Mouse (Mus musculus): ENCODE measurements around the gene Mup16. TPM values are rescaled to one million over a fixed set of nuclear protein-coding genes. Genes with fewer than 3 reads are reported as not detected.
"Not testable (repeated sequence)": the region's sequence is repeated elsewhere in the genome, so short reads cannot be mapped to it uniquely, and the experiment has no call there.

Mup16 gene
- polyA plus RNA-seq (2015; fragmentation: Nextera tagmentation; extraction: Ambion mirVana), result not detected in 2 replicates

DNA sequence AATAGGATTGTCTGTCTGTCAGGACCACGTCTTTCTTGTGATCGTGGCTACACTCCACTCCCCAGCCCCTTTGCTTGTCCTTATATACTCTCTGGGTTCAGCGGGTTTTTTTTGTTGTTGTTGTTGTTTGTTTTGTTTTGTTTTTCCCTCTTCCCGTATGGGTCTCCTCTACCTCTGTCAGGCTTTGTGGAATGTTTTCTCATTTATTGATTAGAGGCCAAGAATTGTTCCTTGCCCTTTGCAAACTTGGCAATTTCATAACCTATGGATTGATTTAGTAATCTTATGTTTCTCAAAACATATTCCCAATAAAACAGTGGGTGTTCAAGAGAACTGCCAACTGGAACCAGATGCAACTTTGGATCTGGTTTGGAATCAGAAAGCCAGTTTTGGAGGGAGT, at the start of gene Mup16:
Gene Mup16 (minus strand): TSS at position 101 of the 400 bp plus-strand sequence.
- H3K36me3 ChIP-seq; H3K9ac ChIP-seq; H3K27ac ChIP-seq; H3K27me3 ChIP-seq; H3K4me2 ChIP-seq; H3K4me1 ChIP-seq (replicated peaks); ATAC-seq (ENCODE audit: low read depth); DNase-seq; H3K9me3 ChIP-seq (replicated peaks); H3K4me3 ChIP-seq (replicated peaks): not testable (repeated sequence)
- WGBS (ENCODE audit: insufficient replicate concordance), result 55% methylated on average over 3 of the region's 4 CpGs

DNA sequence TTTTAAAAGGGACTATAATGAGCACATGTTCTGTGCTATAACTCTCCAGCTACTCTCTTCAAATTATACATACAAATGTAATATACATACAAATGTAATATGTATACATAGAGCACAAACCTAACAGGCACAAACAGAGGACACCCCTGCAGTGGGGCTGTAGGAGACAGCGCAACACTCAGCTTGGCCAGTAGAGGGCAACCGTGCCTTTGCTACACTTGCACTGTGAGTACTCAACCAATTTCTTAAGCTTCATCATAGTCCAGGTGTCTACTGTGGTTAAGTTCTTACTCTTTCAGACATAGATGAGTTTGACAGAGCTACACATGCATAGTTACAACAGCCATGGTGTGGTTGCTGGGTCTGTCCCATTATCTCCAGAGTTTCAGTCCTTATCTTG, 36.6 kb upstream of the Mup16 start:
- not testable (repeated sequence) for H3K9ac ChIP-seq; DNase-seq; H3K4me3 ChIP-seq (replicated peaks); H3K36me3 ChIP-seq; H3K9me3 ChIP-seq (replicated peaks); H3K4me1 ChIP-seq (replicated peaks); ATAC-seq (ENCODE audit: low read depth); H3K4me2 ChIP-seq; H3K27me3 ChIP-seq; H3K27ac ChIP-seq
- 35% methylated on average over 2 of the region's 2 CpGs for WGBS (ENCODE audit: insufficient replicate concordance)

Other genes starting within 250 kb of the Mup16 start
- not detected in 2 replicates for gene Mup14, start 215.5 kb downstream of the Mup16 start, polyA plus RNA-seq (2015; fragmentation: Nextera tagmentation; extraction: Ambion mirVana)
- gene Mup15, start 79.8 kb downstream of the Mup16 start, polyA plus RNA-seq (2015; fragmentation: Nextera tagmentation; extraction: Ambion mirVana), result not detected in 2 replicates
- gene Mup17, start 76.3 kb upstream of the Mup16 start, polyA plus RNA-seq (2015; fragmentation: Nextera tagmentation; extraction: Ambion mirVana), result not detected in 2 replicates
- gene Mup18, start 154.6 kb upstream of the Mup16 start, polyA plus RNA-seq (2015; fragmentation: Nextera tagmentation; extraction: Ambion mirVana), result not detected in 2 replicates